ENCODE assay signal across 1 mouse cellular context in genomic region chr5:125434347-125434746, GRCm38 (mm10).
TF ChIP-seq lines count a peak whose summit lies in the region.

No protein-coding gene starts in this region.

TF ChIP-seq in MEL, 35 proteins besides CTCF, POLR2A, EP300 and RAD21:
- 0 out of 2 replicates have a peak, but pooled peaks have one; percentile 8 for TF ChIP-seq TBP (IDR thresholded peaks at IDR 0.05; ENCODE audit: low read depth, low read length)
- TF ChIP-seq ZNF384 (IDR thresholded peaks at IDR 0.05; ENCODE audit: low read depth, low read length) = 0 out of 2 replicates have a peak, but pooled peaks have one; percentile 11
- TF ChIP-seq GATA1 (IDR thresholded peaks at IDR 0.05; ENCODE audit: low read depth, low read length) = 0 out of 2 replicates have a peak, but pooled peaks have one; percentile 1
